Mouse (Mus musculus): ENCODE measurements around the gene Rsrc1. TPM values are rescaled to one million over a fixed set of nuclear protein-coding genes. Genes with fewer than 3 reads are reported as not detected.
"Not testable (repeated sequence)": the region's sequence is repeated elsewhere in the genome, so short reads cannot be mapped to it uniquely, and the experiment has no call there.

Gene Rsrc1
- polyA plus RNA-seq, 1 experiment: 57.4 TPM

- Histone ChIP-seq H3K27ac (ENCODE audit: insufficient read depth, low read length) (no peak overlapping the region), H3K9me3 (replicated peaks; ENCODE audit: control insufficient read depth, insufficient read depth, low read length, poor library complexity, severe bottlenecking) (no peaks in the 10 kb centered on the region), H3K36me3 (ENCODE audit: control insufficient read depth, insufficient read depth, low read length, poor library complexity, severe bottlenecking) (no peaks in the 10 kb centered on the region), H3K4me3 (ENCODE audit: low read depth, low read length) (no peak overlapping the region), H3K9ac (ENCODE audit: low read depth, poor library complexity, severe bottlenecking) (no peak overlapping the region), H3K4me1 (ENCODE audit: control insufficient read depth, insufficient read depth, low read length) (no peaks in the 10 kb centered on the region), H3K27me3 (ENCODE audit: control insufficient read depth, insufficient read depth, low read length, poor library complexity, severe bottlenecking) (no peaks in the 10 kb centered on the region)
- no peak for TF ChIP-seq POLR2A (IDR thresholded peaks at IDR 0.05; ENCODE audit: insufficient read depth, low read length)
- TF ChIP-seq CTCF (IDR thresholded peaks at IDR 0.05; ENCODE audit: low read depth, low read length): no peak
- no peak for TF ChIP-seq EP300 (IDR thresholded peaks at IDR 0.05; ENCODE audit: insufficient read depth, low read depth, low read length)
Measured at GRCm38 (mm10) chr3:67036387-67037062, 55.3 kb downstream of the Rsrc1 start.

- no peaks in the 10 kb centered on the region for H3K36me3 ChIP-seq (ENCODE audit: control insufficient read depth, insufficient read depth, low read length, poor library complexity, severe bottlenecking)
Measured at GRCm38 (mm10) chr3:67059755-67060154, 78.6 kb downstream of the Rsrc1 start.

GRCm38 (mm10) chr3:67070575-67071488 lies 89.6 kb downstream of the Rsrc1 start:
- H3K27ac ChIP-seq (ENCODE audit: insufficient read depth, low read length): no peak overlapping the region
- H3K4me3 ChIP-seq (ENCODE audit: low read depth, low read length): no peak overlapping the region
- H3K9me3 ChIP-seq (replicated peaks; ENCODE audit: control insufficient read depth, insufficient read depth, low read length, poor library complexity, severe bottlenecking): no peaks in the 10 kb centered on the region
- no peaks in the 10 kb centered on the region for H3K27me3 ChIP-seq (ENCODE audit: control insufficient read depth, insufficient read depth, low read length, poor library complexity, severe bottlenecking)
- H3K9ac ChIP-seq (ENCODE audit: low read depth, poor library complexity, severe bottlenecking): no peak overlapping the region
- no peak for TF ChIP-seq EP300 (IDR thresholded peaks at IDR 0.05; ENCODE audit: insufficient read depth, low read depth, low read length)
- no peak for TF ChIP-seq CTCF (IDR thresholded peaks at IDR 0.05; ENCODE audit: low read depth, low read length)
- no peak for TF ChIP-seq POLR2A (IDR thresholded peaks at IDR 0.05; ENCODE audit: insufficient read depth, low read length)
- no peaks in the 10 kb centered on the region for H3K36me3 ChIP-seq (ENCODE audit: control insufficient read depth, insufficient read depth, low read length, poor library complexity, severe bottlenecking)
- H3K4me1 ChIP-seq (ENCODE audit: control insufficient read depth, insufficient read depth, low read length): no peaks in the 10 kb centered on the region

More at GRCm38 (mm10) chr3:67059755-67060154, 78.6 kb downstream of the Rsrc1 start:
- H3K9ac ChIP-seq (ENCODE audit: low read depth, poor library complexity, severe bottlenecking): no peak overlapping the region
- H3K9me3 ChIP-seq (replicated peaks; ENCODE audit: control insufficient read depth, insufficient read depth, low read length, poor library complexity, severe bottlenecking): no peaks in the 10 kb centered on the region
- TF ChIP-seq CTCF (IDR thresholded peaks at IDR 0.05; ENCODE audit: low read depth, low read length): no peak
- no peak for TF ChIP-seq POLR2A (IDR thresholded peaks at IDR 0.05; ENCODE audit: insufficient read depth, low read length)
- TF ChIP-seq EP300 (IDR thresholded peaks at IDR 0.05; ENCODE audit: insufficient read depth, low read depth, low read length): no peak
- no peak overlapping the region for H3K27ac ChIP-seq (ENCODE audit: insufficient read depth, low read length)
- H3K27me3 ChIP-seq (ENCODE audit: control insufficient read depth, insufficient read depth, low read length, poor library complexity, severe bottlenecking): no peaks in the 10 kb centered on the region
- no peak overlapping the region for H3K4me3 ChIP-seq (ENCODE audit: low read depth, low read length)
- H3K4me1 ChIP-seq (ENCODE audit: control insufficient read depth, insufficient read depth, low read length): no peaks in the 10 kb centered on the region

GRCm38 (mm10) chr3:67073653-67074052 lies 92.5 kb downstream of the Rsrc1 start:
- H3K9me3 ChIP-seq (replicated peaks; ENCODE audit: control insufficient read depth, insufficient read depth, low read length, poor library complexity, severe bottlenecking); H3K4me3 ChIP-seq (ENCODE audit: low read depth, low read length); H3K9ac ChIP-seq (ENCODE audit: low read depth, poor library complexity, severe bottlenecking); H3K27ac ChIP-seq (ENCODE audit: insufficient read depth, low read length); H3K27me3 ChIP-seq (ENCODE audit: control insufficient read depth, insufficient read depth, low read length, poor library complexity, severe bottlenecking); H3K4me1 ChIP-seq (ENCODE audit: control insufficient read depth, insufficient read depth, low read length); H3K36me3 ChIP-seq (ENCODE audit: control insufficient read depth, insufficient read depth, low read length, poor library complexity, severe bottlenecking): not testable (repeated sequence)

GRCm38 (mm10) chr3:67075484-67075883 lies 94.3 kb downstream of the Rsrc1 start:
- Histone ChIP-seq H3K36me3 (ENCODE audit: control insufficient read depth, insufficient read depth, low read length, poor library complexity, severe bottlenecking) (no peaks in the 10 kb centered on the region), H3K27ac (ENCODE audit: insufficient read depth, low read length) (no peak overlapping the region), H3K9ac (ENCODE audit: low read depth, poor library complexity, severe bottlenecking) (no peak overlapping the region)

GRCm38 (mm10) chr3:67084742-67085141 lies 103.6 kb downstream of the Rsrc1 start:
- Histone ChIP-seq H3K9me3 (replicated peaks; ENCODE audit: control insufficient read depth, insufficient read depth, low read length, poor library complexity, severe bottlenecking) (no peaks in the 10 kb centered on the region), H3K9ac (ENCODE audit: low read depth, poor library complexity, severe bottlenecking) (no peak overlapping the region), H3K4me1 (ENCODE audit: control insufficient read depth, insufficient read depth, low read length) (peaks cover 2% of the 10 kb centered on the region), H3K27me3 (ENCODE audit: control insufficient read depth, insufficient read depth, low read length, poor library complexity, severe bottlenecking) (no peaks in the 10 kb centered on the region), H3K27ac (ENCODE audit: insufficient read depth, low read length) (no peak overlapping the region), H3K4me3 (ENCODE audit: low read depth, low read length) (no peak overlapping the region), H3K36me3 (ENCODE audit: control insufficient read depth, insufficient read depth, low read length, poor library complexity, severe bottlenecking) (no peaks in the 10 kb centered on the region)
- TF ChIP-seq EP300 (IDR thresholded peaks at IDR 0.05; ENCODE audit: insufficient read depth, low read depth, low read length) (no peak), POLR2A (IDR thresholded peaks at IDR 0.05; ENCODE audit: insufficient read depth, low read length) (no peak), CTCF (IDR thresholded peaks at IDR 0.05; ENCODE audit: low read depth, low read length) (no peak)

More at GRCm38 (mm10) chr3:67075484-67075883, 94.3 kb downstream of the Rsrc1 start:
- no peak overlapping the region for H3K4me3 ChIP-seq (ENCODE audit: low read depth, low read length)
- no peaks in the 10 kb centered on the region for H3K4me1 ChIP-seq (ENCODE audit: control insufficient read depth, insufficient read depth, low read length)
- no peaks in the 10 kb centered on the region for H3K9me3 ChIP-seq (replicated peaks; ENCODE audit: control insufficient read depth, insufficient read depth, low read length, poor library complexity, severe bottlenecking)
- no peaks in the 10 kb centered on the region for H3K27me3 ChIP-seq (ENCODE audit: control insufficient read depth, insufficient read depth, low read length, poor library complexity, severe bottlenecking)
- TF ChIP-seq EP300 (IDR thresholded peaks at IDR 0.05; ENCODE audit: insufficient read depth, low read depth, low read length) (no peak), CTCF (IDR thresholded peaks at IDR 0.05; ENCODE audit: low read depth, low read length) (no peak), POLR2A (IDR thresholded peaks at IDR 0.05; ENCODE audit: insufficient read depth, low read length) (no peak)
